Mouse (Mus musculus): Measurements from ENCODE around the gene Sppl3.
A peak's percentile ranks its signal among the peaks of the same experiment; 100 is the strongest.

Sppl3 gene

DNA sequence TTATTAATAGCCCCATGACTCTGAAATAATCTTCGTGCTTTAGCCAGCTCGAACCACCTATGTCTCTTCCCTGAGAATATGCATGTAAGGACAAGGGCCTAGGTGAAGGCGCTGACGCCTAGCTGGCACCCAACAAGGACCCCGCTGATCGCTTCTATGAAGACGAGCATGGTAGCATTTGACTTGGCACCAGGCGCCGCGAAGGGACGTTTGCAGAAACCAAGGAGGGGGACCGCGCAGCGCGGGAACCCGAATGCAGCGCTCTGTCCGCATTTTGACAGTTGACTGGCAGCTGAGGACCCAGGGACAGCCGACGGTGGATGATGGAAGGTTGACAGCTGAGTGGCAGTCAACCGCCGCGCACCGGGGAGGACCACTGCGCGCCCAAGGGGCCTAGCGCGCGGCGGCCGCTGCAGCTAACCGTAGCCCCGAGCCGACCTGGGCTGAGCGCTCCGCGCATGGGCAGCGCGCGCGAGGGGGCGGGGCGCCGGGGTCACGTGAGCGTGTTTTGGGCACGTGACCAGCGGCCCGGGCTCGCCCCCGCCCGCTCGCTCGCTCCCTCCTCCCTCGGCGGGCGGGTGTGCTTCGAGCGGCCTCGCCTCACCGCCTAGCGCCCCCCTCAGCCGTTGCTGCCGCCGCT is at the start of gene Sppl3:
Gene Sppl3, plus strand, starts transcription at position 561 of the 640 bp plus-strand sequence.
- DNase-seq (ENCODE audit: low read depth, low spot score) = peak; percentile 76

DNA sequence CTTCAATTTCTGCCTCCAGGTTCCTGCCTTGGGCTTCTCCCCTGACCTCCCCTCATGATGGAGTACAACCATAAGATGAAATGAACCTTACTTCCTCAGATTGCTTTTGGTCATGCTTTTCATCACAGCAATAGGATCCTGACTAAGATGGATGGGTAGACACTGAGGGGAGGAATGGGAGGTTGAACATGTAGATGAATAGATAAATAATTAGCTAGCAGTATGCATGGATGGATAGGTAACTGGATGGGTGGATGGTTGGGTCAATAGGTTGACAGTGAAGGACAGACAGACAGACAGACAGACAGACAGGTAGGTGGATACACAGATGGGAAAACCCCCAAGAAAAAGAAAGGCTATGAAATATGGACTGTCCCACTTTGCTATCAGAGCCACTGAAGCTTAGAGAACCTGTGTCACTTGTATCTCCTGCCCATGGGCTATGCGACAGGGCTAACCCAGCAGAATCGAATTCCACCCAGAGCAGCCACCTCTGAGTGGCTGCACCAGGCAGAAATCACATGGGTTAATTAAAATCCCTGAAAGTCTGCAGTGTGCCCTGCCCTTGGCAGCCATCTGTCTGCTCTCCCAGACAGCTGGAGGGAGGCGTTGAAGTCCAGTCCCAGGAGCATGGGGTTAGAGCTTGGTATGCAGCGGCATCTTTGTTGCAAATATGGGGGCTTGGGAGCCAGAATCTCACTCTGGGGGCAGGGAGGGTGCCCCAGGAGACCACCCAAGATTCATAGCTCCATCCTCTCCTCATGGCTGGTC is 49.2 kb upstream of the Sppl3 start:
- DNase-seq (ENCODE audit: low read depth, low spot score) = no peak

- no peak for DNase-seq (ENCODE audit: low read depth, low spot score)
Measured at GRCm38 (mm10) chr5:114964315-114964966, 46.5 kb upstream of the Sppl3 start.

DNA sequence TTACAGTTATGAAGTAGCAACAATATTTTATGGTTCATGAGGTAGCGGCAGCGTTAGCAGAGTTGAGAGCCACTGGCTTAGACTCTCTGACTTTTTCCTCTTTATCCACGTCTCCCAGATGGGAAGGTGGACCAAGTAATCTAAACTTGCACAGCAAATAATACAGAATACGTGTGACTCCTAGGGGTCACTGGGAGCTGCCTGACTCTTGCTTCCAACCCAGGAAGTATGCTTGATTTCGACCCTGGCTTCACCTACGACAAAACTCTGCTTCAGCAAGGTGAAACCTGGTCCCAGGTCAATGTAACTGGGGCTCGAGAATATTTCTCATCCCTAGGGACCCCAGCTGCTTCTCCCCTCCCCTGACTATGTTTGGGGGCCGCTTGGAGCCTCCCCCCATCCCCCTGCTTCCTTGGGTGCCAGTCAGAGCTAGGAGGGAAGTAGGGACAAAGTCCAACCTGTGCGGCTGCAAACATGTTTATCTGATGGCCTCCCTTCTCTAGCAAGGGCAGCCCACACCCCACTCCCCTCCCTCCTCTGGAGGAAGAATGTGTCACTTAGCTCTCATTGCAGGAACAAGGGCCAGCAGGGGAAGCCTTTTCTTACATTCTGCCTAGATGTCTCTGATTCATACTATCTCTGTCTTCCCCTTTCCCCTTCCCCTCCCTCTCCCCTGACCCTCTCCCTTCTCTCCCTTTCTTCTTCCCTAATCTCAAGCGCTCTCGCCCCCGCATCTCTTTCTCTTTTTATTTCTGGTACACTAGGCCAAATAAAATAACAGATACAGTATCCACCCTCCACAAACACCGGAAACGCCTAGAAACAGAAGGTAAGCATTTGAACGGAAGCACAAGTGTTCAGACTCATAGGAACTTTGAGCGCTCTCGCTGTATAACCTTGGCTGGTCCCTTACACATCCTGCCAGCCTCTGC is 45.7 kb upstream of the Sppl3 start:
- DNase-seq (ENCODE audit: low read depth, low spot score) = no peak

DNA sequence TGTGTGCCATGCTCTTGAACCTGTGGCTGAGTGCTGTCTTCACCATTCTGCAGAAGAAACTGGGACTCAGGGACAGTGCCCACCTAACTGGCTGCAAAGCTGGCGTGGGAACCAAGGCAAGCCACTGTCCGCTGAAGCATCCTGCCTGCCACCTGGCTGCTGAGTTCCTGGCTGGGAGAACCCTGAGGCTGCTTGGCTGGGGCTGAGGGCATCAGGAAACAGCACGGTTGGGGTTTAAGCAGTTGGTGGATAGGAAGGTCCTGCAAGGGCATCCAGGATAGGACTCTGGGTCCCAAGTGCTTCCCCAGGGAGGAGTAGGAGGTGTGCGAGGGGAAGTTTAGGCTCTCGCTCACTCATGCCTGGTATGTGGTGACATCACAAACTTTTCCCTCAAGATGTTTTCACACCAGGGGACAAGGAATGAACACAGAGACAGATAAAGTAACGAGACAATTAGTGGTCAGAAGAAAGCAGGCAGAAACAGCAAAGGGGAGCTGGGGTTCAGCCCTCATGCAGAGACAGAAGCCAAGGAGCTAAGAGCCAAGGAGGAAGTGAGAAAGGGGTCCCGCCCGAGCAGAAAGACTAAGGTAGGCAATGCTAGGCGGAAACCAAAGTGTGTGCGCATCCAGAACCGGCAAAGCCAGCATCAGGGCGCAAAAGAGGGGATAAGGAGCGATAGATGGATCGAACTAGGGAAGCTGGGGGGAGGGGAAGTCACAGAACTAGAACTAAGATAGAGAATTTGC is 43.2 kb upstream of the Sppl3 start:
- no peak for DNase-seq (ENCODE audit: low read depth, low spot score)

DNA sequence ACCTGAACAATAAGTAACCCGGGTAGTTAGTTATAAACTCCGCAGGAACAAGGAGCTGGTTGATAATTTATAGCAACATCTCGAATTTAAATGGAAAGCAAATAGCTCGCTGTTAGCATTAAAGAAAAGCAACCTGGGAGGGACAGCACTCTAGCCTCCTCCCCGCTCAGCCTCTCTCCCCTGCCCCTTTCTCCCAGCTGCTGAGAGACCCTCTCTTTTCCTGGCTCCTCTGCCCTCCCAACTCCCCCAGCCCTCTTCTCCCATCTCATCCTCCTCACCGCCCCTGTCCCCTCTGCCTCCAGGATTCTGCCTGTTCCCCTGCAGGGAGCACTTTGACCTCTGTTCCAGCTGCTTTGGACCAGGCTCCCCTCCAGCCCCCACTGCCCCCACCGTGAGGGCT is 42.3 kb upstream of the Sppl3 start:
- DNase-seq (ENCODE audit: low read depth, low spot score) = no peak

- no peak for DNase-seq (ENCODE audit: low read depth, low spot score)
Measured at GRCm38 (mm10) chr5:114969064-114969463, 41.9 kb upstream of the Sppl3 start.

GRCm38 (mm10) chr5:114969609-114970215 is 41.2 kb upstream of the Sppl3 start:
- DNase-seq (ENCODE audit: low read depth, low spot score) = no peak

DNA sequence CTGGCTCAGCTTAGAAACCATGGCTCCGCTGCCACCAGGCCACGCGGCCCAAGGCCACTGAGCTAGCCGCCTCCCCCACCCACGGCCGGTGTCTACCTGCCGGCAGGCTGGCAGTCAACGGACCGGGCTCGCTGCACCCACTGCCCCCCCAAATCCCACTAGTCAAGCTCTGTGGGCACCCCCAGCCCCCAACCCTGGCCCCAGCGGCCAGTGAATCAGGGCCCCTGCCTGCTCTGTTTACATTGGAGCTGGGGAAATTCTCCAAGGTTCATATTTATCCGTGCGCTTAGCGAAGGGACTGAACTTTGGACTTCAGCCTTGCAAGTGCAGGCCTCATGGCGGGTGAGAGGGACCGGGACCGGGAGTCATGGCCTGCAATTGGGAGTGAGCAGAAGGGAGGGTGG is 40.1 kb upstream of the Sppl3 start, which contains the start of gene Hnf1a:
Gene Hnf1a, minus strand, starts transcription at position 271 of the 404 bp plus-strand sequence.
- DNase-seq (ENCODE audit: low read depth, low spot score) = no peak

DNA sequence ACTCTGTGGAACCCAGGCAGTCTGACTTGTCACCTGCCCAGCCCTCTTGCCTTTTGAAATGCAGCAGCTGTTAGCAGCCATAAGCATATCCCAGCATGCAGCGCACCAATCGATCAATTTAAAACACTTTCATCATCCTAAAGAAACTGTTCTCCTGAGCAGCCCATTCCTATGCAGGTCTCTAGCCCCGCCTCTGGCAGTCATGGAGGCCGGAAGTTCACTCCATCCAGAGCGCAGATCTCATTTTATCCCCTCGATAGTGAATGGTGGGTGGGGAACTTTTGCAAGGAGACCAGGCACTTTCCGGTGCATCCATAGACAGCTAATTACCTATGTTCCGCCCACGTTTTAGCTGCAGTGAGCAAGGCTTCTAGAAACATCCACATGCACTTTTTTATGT is 38.7 kb upstream of the Sppl3 start:
- DNase-seq (ENCODE audit: low read depth, low spot score) = no peak

- no peak for DNase-seq (ENCODE audit: low read depth, low spot score)
Measured at GRCm38 (mm10) chr5:114973131-114973530, 37.8 kb upstream of the Sppl3 start.

DNA sequence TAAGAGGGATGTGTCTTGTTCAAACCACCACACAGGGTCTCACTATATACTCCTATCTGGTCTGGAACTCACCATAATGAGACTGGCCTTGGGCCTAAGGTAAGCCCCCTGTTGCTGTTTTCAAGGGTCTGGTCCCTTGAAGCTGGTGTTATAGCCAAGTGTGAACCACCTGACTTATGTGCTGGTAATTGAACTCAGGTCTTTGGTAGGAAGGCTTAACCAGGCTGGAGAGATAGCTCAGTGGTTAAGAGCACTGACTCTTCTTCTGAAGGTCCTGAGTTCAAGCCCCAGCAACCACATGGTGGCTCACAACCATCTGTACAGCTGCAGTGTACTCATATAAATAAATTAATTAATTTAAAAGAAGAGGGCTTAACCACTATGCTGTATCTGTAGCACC is 34.0 kb upstream of the Sppl3 start:
- no peak for DNase-seq (ENCODE audit: low read depth, low spot score)

DNA sequence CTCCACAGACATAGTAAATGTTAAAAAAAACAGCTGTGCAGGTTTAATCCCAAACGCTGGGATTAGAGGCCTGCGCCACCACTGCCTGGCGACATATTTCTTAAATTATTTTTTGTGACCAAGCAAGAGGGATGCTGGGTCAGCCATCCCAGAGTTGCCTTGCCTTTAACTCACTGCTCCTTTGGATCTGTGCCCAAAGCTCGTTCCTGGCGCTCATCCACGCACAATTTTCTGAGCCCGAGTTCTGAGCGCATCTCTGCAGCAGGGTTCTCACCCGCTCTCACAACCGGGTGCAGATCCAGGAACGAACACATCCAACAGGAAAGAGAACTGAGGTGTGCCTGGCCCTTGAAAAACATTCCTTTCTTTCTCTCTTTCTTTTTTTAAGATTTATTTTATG is 32.5 kb upstream of the Sppl3 start:
- DNase-seq (ENCODE audit: low read depth, low spot score) = peak; percentile 27

DNA sequence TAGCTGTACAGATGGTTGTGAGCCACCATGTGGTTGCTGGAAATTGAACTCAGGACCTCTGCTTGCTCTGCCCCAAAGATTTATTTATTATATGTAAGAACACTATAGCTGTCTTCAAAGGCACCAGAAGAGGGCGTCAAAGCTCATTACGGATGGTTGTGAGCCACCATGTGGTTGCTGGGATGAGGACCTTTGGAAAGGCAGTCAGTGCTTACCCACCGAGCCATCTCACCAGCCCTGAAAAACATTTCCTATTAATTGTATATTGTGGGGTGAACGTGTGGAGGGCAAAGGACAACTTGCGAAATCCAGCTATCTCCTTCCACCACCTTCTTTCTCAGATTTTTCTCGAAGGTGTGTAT is 32.1 kb upstream of the Sppl3 start:
- DNase-seq (ENCODE audit: low read depth, low spot score) = peak; percentile 85

GRCm38 (mm10) chr5:114979250-114980121 is 31.5 kb upstream of the Sppl3 start:
- DNase-seq (ENCODE audit: low read depth, low spot score) = peak; percentile 89

DNA sequence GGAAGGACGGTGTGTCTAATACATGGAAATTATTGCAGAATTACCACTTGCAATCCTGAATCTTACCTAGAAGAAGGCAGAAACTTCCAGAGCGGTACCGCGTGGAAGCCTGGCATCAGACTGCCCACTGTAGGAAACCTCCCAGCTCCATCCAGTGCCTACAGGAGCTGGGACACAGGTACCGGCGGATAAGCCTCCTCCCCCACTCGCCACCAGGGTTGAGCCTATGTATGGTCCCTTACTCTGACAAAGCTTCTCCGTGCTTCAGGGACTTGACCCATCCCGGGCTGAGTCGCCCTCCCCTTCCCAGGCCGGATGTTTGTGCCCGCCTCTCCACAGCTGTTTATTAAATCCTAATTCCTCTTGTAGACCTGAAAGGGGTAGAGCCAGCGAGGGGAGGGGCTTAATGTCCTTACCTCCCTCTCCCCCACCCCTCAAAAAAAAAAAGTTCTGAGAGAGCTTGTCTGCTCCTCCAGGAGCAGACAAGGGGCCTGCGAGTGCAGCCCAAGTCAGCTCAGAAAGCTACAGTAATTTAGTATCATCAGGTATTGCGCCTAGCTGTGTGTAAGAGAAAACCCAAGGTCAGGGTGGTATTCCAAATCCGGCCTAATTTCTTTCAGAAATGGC is 30.7 kb upstream of the Sppl3 start:
- no peak for DNase-seq (ENCODE audit: low read depth, low spot score)

- DNase-seq (ENCODE audit: low read depth, low spot score) = no peak
Measured at GRCm38 (mm10) chr5:114982001-114982400, 28.9 kb upstream of the Sppl3 start.

DNA sequence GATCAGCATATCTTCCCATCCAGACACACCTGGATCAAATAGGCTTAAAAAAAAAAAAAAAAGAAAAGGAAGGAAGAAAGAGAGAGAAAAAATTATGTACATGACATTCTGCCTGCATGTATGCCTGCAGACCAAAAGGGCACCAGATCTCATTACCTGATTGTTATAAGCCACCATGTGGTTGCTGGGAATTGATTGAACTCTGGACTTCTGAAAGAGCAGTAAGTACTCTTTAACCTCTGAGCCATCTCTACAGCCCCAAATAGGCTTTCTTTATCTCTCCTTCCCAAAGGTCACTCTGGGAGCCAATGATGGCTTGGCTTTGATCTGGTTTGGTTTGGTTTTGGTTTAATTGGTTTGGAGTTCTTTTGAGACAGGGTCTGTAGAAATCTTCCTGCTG is 25.9 kb upstream of the Sppl3 start:
- no peak for DNase-seq (ENCODE audit: low read depth, low spot score)

GRCm38 (mm10) chr5:114996447-114996846 is 14.5 kb upstream of the Sppl3 start:
- no peak for DNase-seq (ENCODE audit: low read depth, low spot score)
